Mouse (Mus musculus) limb, embryonic 13.5 days (tissue): ENCODE data around the gene Lrrc4c. TPM values are rescaled to one million over a fixed set of nuclear protein-coding genes. Genes with fewer than 3 reads are reported as not detected.

Experiments
- ATAC-seq: fragments of 200-750 bp; cut with Nextera tagmentation; 2 replicates; pipeline ENCODE4 v1.8.0; 2017; ENCODE audit warnings: low read depth, moderate number of reproducible peaks, moderate TSS enrichment; ENCODE audit not compliant: low FRiP score
- H3K27ac ChIP-seq: fragments of 300-500 bp; sonication (generic); 2 replicates; pipeline ENCODE4 v1.5.1; 2015; ENCODE audit warnings: inconsistent platforms, mild to moderate bottlenecking, moderate library complexity
- H3K27me3 ChIP-seq: fragments of 300-500 bp; sonication (generic); 2 replicates; pipeline ENCODE4 v1.6.1; 2015; ENCODE audit warnings: mild to moderate bottlenecking, inconsistent platforms
- H3K36me3 ChIP-seq: fragments of 300-500 bp; sonication (generic); 2 replicates; pipeline ENCODE4 v1.6.1; 2015; ENCODE audit warnings: inconsistent platforms, mild to moderate bottlenecking, moderate library complexity
- H3K4me1 ChIP-seq: fragments of 300-500 bp; sonication (generic); 2 replicates; pipeline ENCODE4 v1.6.1; 2015; ENCODE audit warnings: inconsistent platforms
- H3K4me2 ChIP-seq: fragments of 300-500 bp; sonication (generic); replicated peaks from 2 replicates; pipeline ENCODE4 v1.6.1; 2015; ENCODE audit warnings: inconsistent platforms, mild to moderate bottlenecking, moderate library complexity
- H3K4me3 ChIP-seq: fragments of 300-500 bp; sonication (generic); 2 replicates; pipeline ENCODE4 v1.5.1; 2015; ENCODE audit warnings: moderate library complexity, mild to moderate bottlenecking, inconsistent platforms
- H3K9ac ChIP-seq: fragments of 300-500 bp; sonication (generic); 2 replicates; pipeline ENCODE4 v1.6.1; 2015; ENCODE audit warnings: mild to moderate bottlenecking, inconsistent platforms
- H3K9me3 ChIP-seq: fragments of 300-500 bp; sonication (generic); 2 replicates; pipeline ENCODE4 v1.6.1; 2016; ENCODE audit warnings: inconsistent platforms
- whole genome bisulfite sequencing: fragments of 180-500 bp; shearing (Covaris S2); methylation state at CpG from one replicate; pipeline ENCODE4 v1.1.7; 2015; 5-methylcytosine and 5-hydroxymethylcytosine counted together
- polyA plus RNA-seq: library from polyadenylated mRNA; unstranded; fragments of >200 nt; fragmentation: Nextera tagmentation; extraction: Ambion mirVana; gene quantifications from 2 replicates; pipeline ENCODE4 v1.2.1, GENCODE M21; 2015

The Lrrc4c gene
- polyA plus RNA-seq, 1 experiment from 2014 or later: 2.8 TPM

DNA sequence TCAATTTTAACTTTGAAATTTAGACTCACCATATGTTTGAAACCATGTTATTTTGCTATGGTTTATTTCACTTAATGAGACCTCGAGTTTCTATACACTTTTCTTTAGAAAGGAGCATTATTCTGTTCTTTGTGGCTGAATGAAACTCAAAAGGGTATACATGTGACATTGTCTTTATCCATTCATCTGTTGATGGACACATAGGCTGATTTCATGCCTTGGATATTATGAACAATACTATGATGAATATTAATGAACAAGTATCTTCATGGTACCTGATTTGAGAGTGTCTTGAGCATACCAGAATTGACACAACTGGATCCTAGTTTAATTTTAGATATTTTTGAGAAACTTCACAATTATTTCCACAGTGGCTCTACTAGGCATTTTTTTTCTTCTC lies 709.0 kb downstream of the Lrrc4c start:
- H3K9me3 ChIP-seq: no peaks in the 10 kb centered on the region
- H3K27me3 ChIP-seq: no peaks in the 10 kb centered on the region
- H3K27ac ChIP-seq: no peak overlapping the region
- no peaks in the 10 kb centered on the region for H3K4me1 ChIP-seq
- H3K4me3 ChIP-seq: no peak overlapping the region
- no peaks in the 10 kb centered on the region for H3K36me3 ChIP-seq
- no peak overlapping the region for H3K4me2 ChIP-seq
- ATAC-seq: no peak
- WGBS: 72% methylated on average over 1 of the region's 1 CpGs
- no peak overlapping the region for H3K9ac ChIP-seq

- 89% methylated on average over 1 of the region's 1 CpGs for WGBS
- no peak overlapping the region for H3K4me2 ChIP-seq
These were observed 709.6 kb downstream of the Lrrc4c start for GRCm38 (mm10) chr2:97027585-97027984.

GRCm38 (mm10) chr2:97036401-97036800 lies 718.4 kb downstream of the Lrrc4c start:
- no peak for ATAC-seq
- H3K9me3 ChIP-seq: no peaks in the 10 kb centered on the region
- H3K4me1 ChIP-seq: no peaks in the 10 kb centered on the region
- no peak overlapping the region for H3K4me2 ChIP-seq
- no peaks in the 10 kb centered on the region for H3K36me3 ChIP-seq
- H3K4me3 ChIP-seq: no peak overlapping the region
- H3K9ac ChIP-seq: no peak overlapping the region
- H3K27ac ChIP-seq: no peak overlapping the region
- no peaks in the 10 kb centered on the region for H3K27me3 ChIP-seq

More at GRCm38 (mm10) chr2:97027585-97027984, 709.6 kb downstream of the Lrrc4c start:
- Histone ChIP-seq H3K4me1 (no peaks in the 10 kb centered on the region), H3K4me3 (no peak overlapping the region), H3K27me3 (no peaks in the 10 kb centered on the region), H3K9ac (no peak overlapping the region), H3K27ac (no peak overlapping the region), H3K9me3 (no peaks in the 10 kb centered on the region), H3K36me3 (no peaks in the 10 kb centered on the region)
- no peak for ATAC-seq

- Histone ChIP-seq H3K4me2 (no peak overlapping the region), H3K4me1 (no peaks in the 10 kb centered on the region), H3K36me3 (no peaks in the 10 kb centered on the region), H3K9ac (no peak overlapping the region), H3K27me3 (no peaks in the 10 kb centered on the region), H3K27ac (no peak overlapping the region), H3K4me3 (no peak overlapping the region), H3K9me3 (no peaks in the 10 kb centered on the region)
- whole genome bisulfite sequencing: 84% methylated on average over 5 of the region's 5 CpGs
- ATAC-seq: no peak
These were observed 719.2 kb downstream of the Lrrc4c start for GRCm38 (mm10) chr2:97037024-97037814.

DNA sequence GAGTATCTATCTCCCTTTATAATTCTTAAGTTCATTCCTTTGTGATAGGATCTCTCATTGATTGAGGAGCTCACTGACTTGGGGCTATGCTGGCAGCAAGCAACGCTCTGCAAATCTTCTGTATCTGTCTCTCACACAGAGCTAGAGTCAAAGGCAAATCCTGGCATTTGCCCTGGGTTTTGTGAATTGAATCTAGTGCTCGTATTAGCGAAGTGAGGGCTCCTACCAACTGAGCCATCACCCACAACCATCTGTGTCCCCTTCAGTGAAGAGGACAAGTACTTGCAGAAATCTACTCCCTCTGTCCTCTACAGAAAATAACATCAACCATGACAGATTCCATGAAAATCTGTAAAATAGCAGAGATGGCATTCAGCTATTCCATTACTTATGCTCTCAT lies 726.0 kb downstream of the Lrrc4c start:
- 87% methylated on average over 3 of the region's 3 CpGs for WGBS
- no peak overlapping the region for H3K4me2 ChIP-seq

GRCm38 (mm10) chr2:97045628-97046027 lies 727.7 kb downstream of the Lrrc4c start:
- Histone ChIP-seq H3K27ac (no peak overlapping the region), H3K9ac (no peak overlapping the region)
- no peak for ATAC-seq

More for the DNA sequence above, 726.0 kb downstream of the Lrrc4c start:
- Histone ChIP-seq H3K36me3 (no peaks in the 10 kb centered on the region), H3K27ac (no peak overlapping the region), H3K4me1 (no peaks in the 10 kb centered on the region), H3K4me3 (no peak overlapping the region), H3K27me3 (no peaks in the 10 kb centered on the region), H3K9ac (no peak overlapping the region), H3K9me3 (no peaks in the 10 kb centered on the region)
- ATAC-seq: no peak

DNA sequence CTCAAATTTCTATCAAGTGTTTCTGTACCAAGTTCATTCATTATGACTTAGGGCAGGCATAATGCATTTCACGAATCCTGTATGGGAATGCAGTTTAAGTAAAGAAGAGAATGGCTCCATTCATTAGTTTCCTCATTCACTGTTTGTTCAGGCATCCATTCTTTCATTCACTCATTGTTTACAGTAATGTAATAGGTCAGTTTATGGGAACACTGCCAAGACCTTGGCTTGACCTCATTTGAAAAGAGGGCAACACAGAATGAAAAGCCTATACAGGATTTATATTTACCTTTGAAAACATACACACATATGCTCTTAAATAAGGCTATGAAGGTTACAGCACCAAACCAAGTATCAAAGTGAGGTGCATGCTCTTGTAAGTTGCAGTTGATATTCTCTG lies 762.2 kb downstream of the Lrrc4c start:
- H3K4me1 ChIP-seq: no peaks in the 10 kb centered on the region
- WGBS: 58% methylated on average over 1 of the region's 1 CpGs
- H3K9me3 ChIP-seq: no peaks in the 10 kb centered on the region
- no peak overlapping the region for H3K4me2 ChIP-seq
- H3K9ac ChIP-seq: no peak overlapping the region
- H3K27me3 ChIP-seq: no peaks in the 10 kb centered on the region
- no peaks in the 10 kb centered on the region for H3K36me3 ChIP-seq
- no peak for ATAC-seq
- no peak overlapping the region for H3K4me3 ChIP-seq
- no peak overlapping the region for H3K27ac ChIP-seq

More at GRCm38 (mm10) chr2:97045628-97046027, 727.7 kb downstream of the Lrrc4c start:
- Histone ChIP-seq H3K4me3 (no peak overlapping the region), H3K27me3 (no peaks in the 10 kb centered on the region), H3K36me3 (no peaks in the 10 kb centered on the region), H3K4me1 (no peaks in the 10 kb centered on the region), H3K4me2 (no peak overlapping the region), H3K9me3 (no peaks in the 10 kb centered on the region)
- 70% methylated on average over 3 of the region's 3 CpGs for WGBS

DNA sequence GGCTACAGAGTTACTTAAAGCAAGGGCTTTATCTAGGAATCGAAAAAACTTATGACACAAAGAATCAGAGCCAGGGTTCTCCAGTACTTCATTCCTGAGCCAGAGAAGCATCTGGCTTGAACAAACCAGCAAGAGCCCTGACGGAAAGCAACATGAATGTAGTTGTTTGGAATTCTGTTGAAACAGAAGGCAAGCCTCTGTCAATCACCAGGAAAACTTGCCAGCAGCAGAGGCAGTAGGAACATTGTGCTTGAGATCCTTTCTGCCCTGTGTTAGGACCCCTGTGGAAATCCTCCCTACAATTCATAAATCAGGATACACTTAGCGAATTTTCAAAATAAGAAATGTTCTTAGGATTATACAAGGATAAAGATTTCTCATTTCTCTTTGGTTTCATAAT lies 780.0 kb downstream of the Lrrc4c start:
- H3K4me1 ChIP-seq: no peaks in the 10 kb centered on the region
- no peak for ATAC-seq
- no peak overlapping the region for H3K4me2 ChIP-seq
- H3K36me3 ChIP-seq: no peaks in the 10 kb centered on the region
- 73% methylated on average over 3 of the region's 3 CpGs for WGBS
- H3K27ac ChIP-seq: no peak overlapping the region
- H3K27me3 ChIP-seq: no peaks in the 10 kb centered on the region
- H3K4me3 ChIP-seq: no peak overlapping the region
- H3K9me3 ChIP-seq: no peaks in the 10 kb centered on the region
- H3K9ac ChIP-seq: no peak overlapping the region

- Histone ChIP-seq H3K36me3 (no peaks in the 10 kb centered on the region), H3K4me3 (no peak overlapping the region), H3K4me1 (no peaks in the 10 kb centered on the region), H3K9me3 (no peaks in the 10 kb centered on the region), H3K4me2 (no peak overlapping the region), H3K27ac (no peak overlapping the region), H3K27me3 (no peaks in the 10 kb centered on the region), H3K9ac (no peak overlapping the region)
- WGBS: 38% methylated on average over 2 of the region's 2 CpGs
- no peak for ATAC-seq
These were observed 785.6 kb downstream of the Lrrc4c start for GRCm38 (mm10) chr2:97103398-97104162.

GRCm38 (mm10) chr2:97124246-97124645 lies 806.3 kb downstream of the Lrrc4c start:
- no peak for ATAC-seq
- 86% methylated on average over 3 of the region's 3 CpGs for WGBS
- Histone ChIP-seq H3K27me3 (no peaks in the 10 kb centered on the region), H3K36me3 (no peaks in the 10 kb centered on the region), H3K4me1 (no peaks in the 10 kb centered on the region), H3K9ac (no peak overlapping the region), H3K4me2 (no peak overlapping the region), H3K27ac (no peak overlapping the region), H3K4me3 (no peak overlapping the region), H3K9me3 (no peaks in the 10 kb centered on the region)

GRCm38 (mm10) chr2:97138454-97138853 lies 820.5 kb downstream of the Lrrc4c start:
- no peak overlapping the region for H3K27ac ChIP-seq
- no peak overlapping the region for H3K4me2 ChIP-seq
- H3K9ac ChIP-seq: no peak overlapping the region
- 86% methylated on average over 3 of the region's 3 CpGs for WGBS
- H3K9me3 ChIP-seq: no peaks in the 10 kb centered on the region
- H3K36me3 ChIP-seq: no peaks in the 10 kb centered on the region
- no peaks in the 10 kb centered on the region for H3K4me1 ChIP-seq
- H3K27me3 ChIP-seq: no peaks in the 10 kb centered on the region
- no peak overlapping the region for H3K4me3 ChIP-seq
- no peak for ATAC-seq

DNA sequence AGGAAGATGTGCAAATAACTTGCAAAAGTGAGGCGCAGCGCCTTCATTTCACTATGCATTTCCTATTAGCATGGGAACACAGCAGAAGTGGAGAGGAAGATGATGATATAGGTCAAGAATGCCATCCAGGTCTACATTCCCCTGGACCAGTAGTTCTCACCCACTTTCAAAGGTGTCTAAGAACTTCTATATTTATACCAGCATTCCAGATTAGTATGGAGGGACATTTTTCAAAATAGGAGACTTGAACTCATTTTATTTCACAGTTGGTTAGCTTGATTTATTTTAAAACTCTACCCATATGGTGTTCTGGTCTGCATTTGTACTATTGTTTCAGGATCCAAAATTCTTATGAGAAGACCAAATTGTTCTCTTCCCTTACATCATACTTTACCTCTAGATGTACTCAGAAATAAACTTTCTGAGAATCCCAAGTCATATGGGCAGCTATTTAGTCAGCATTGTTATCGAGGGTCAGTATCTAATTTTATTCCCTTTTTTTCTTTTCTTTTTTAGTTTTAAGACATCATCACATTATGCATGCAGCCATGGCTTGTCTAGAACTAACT lies 833.7 kb downstream of the Lrrc4c start:
- Histone ChIP-seq H3K9ac (no peak overlapping the region), H3K4me3 (no peak overlapping the region), H3K4me1 (no peaks in the 10 kb centered on the region), H3K27me3 (no peaks in the 10 kb centered on the region), H3K36me3 (no peaks in the 10 kb centered on the region), H3K9me3 (no peaks in the 10 kb centered on the region), H3K4me2 (no peak overlapping the region), H3K27ac (no peak overlapping the region)
- ATAC-seq: no peak
- WGBS: 88% methylated on average over 3 of the region's 3 CpGs
